Mouse (Mus musculus) liver, postnatal 0 days (tissue): ENCODE data around the gene Cdc27.

Experiments used
- CTCF ChIP-seq: sonication (generic); IDR thresholded peaks from 2 replicates; pipeline ENCODE4 v1.5.1; 2016; ENCODE audit warnings: antibody characterized with exemption, low read depth
- EP300 ChIP-seq: IDR thresholded peaks from 2 replicates; pipeline ENCODE4 v1.6.1; 2016; ENCODE audit warnings: antibody characterized with exemption, low read depth, mild to moderate bottlenecking

DNA sequence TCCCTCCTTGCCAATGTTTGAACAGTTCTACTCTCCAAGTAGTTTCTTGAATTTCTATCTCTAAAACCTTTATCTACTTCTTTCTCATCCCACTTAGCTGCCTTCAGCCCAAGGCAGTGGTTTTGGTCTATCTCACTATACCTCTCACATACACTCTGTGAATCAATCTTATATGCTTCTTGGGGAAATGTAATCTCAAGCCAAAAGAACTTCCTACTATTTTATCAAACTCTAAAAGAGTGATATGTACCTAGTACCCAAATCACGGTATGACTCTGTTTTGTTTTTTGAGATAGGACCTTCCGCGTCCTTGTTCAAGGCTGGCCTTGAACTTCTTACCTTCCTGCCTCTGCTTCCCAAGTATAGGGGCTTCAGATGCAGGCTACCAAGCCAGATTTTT, 2.9 kb downstream of the Cdc27 start:
- TF ChIP-seq EP300, result no peak
- no peak for TF ChIP-seq CTCF
